Mouse (Mus musculus): ENCODE measurements around the gene Nfix. TPM values are rescaled to one million over a fixed set of nuclear protein-coding genes. Genes with fewer than 3 reads are reported as not detected.
"Not testable (repeated sequence)": the region's sequence is repeated elsewhere in the genome, so short reads cannot be mapped to it uniquely, and the experiment has no call there.

Nfix gene
- polyA plus RNA-seq, 1 experiment from 2014 or later, result 67.4 TPM

GRCm38 (mm10) chr8:84834002-84834865 is 34.1 kb upstream of the Nfix start:
- WGBS, result 84% methylated on average over 19 of the region's 19 CpGs
- ATAC-seq (ENCODE audit: low read depth), result no peak
- no peak overlapping the region for H3K4me3 ChIP-seq (ENCODE audit: low read depth, low read length)

GRCm38 (mm10) chr8:84832759-84833742 is 32.9 kb upstream of the Nfix start:
- peaks cover 14% of the 10 kb centered on the region for H3K4me1 ChIP-seq (ENCODE audit: control insufficient read depth, insufficient read depth, low read length)
- peak overlapping the region; percentile 61 for H3K4me2 ChIP-seq (ENCODE audit: low read depth, low read length)
- H3K27ac ChIP-seq (replicated peaks; ENCODE audit: low read depth, low read length), result peak overlapping the region; percentile 91
- H3K9ac ChIP-seq (ENCODE audit: low read depth, low read length), result peak overlapping the region; percentile 95
- no peaks in the 10 kb centered on the region for H3K27me3 ChIP-seq (replicated peaks; ENCODE audit: control insufficient read depth, insufficient read depth, low read length)
- WGBS, result 67% methylated on average over 10 of the region's 10 CpGs
- H3K9me3 ChIP-seq (ENCODE audit: control insufficient read depth, low read length), result no peaks in the 10 kb centered on the region
- peaks cover 46% of the 10 kb centered on the region for H3K36me3 ChIP-seq (ENCODE audit: control insufficient read depth, insufficient read depth, low read length)
- ATAC-seq (ENCODE audit: low read depth), result no peak
- H3K4me3 ChIP-seq (ENCODE audit: low read depth, low read length), result peak overlapping the region; percentile 85
- no peak for DNase-seq (ENCODE audit: low spot score)

More at GRCm38 (mm10) chr8:84834002-84834865, 34.1 kb upstream of the Nfix start:
- peaks cover 58% of the 10 kb centered on the region for H3K36me3 ChIP-seq (ENCODE audit: control insufficient read depth, insufficient read depth, low read length)
- peaks cover 17% of the 10 kb centered on the region for H3K4me1 ChIP-seq (ENCODE audit: control insufficient read depth, insufficient read depth, low read length)
- no peak overlapping the region for H3K27ac ChIP-seq (replicated peaks; ENCODE audit: low read depth, low read length)
- DNase-seq (ENCODE audit: low spot score), result no peak
- H3K4me2 ChIP-seq (ENCODE audit: low read depth, low read length), result no peak overlapping the region
- no peaks in the 10 kb centered on the region for H3K27me3 ChIP-seq (replicated peaks; ENCODE audit: control insufficient read depth, insufficient read depth, low read length)
- H3K9me3 ChIP-seq (ENCODE audit: control insufficient read depth, low read length), result no peaks in the 10 kb centered on the region
- no peak overlapping the region for H3K9ac ChIP-seq (ENCODE audit: low read depth, low read length)

- WGBS, result 2% methylated on average over 47 of the region's 59 CpGs
- no peaks in the 10 kb centered on the region for H3K9me3 ChIP-seq (ENCODE audit: control insufficient read depth, low read length)
- peak; percentile 73 for DNase-seq (ENCODE audit: low spot score)
- H3K9ac ChIP-seq (ENCODE audit: low read depth, low read length), result peak overlapping the region; percentile 95
- H3K4me3 ChIP-seq (ENCODE audit: low read depth, low read length), result peak overlapping the region; percentile 85
- H3K4me2 ChIP-seq (ENCODE audit: low read depth, low read length), result peak overlapping the region; percentile 61
- no peaks in the 10 kb centered on the region for H3K27me3 ChIP-seq (replicated peaks; ENCODE audit: control insufficient read depth, insufficient read depth, low read length)
- H3K27ac ChIP-seq (replicated peaks; ENCODE audit: low read depth, low read length), result peak overlapping the region; percentile 91
- peak; percentile 75 for ATAC-seq (ENCODE audit: low read depth)
- peaks cover 37% of the 10 kb centered on the region for H3K36me3 ChIP-seq (ENCODE audit: control insufficient read depth, insufficient read depth, low read length)
- H3K4me1 ChIP-seq (ENCODE audit: control insufficient read depth, insufficient read depth, low read length), result peaks cover 9% of the 10 kb centered on the region
These were observed 32.0 kb upstream of the Nfix start for GRCm38 (mm10) chr8:84832034-84832717.

- no peaks in the 10 kb centered on the region for H3K27me3 ChIP-seq (replicated peaks; ENCODE audit: control insufficient read depth, insufficient read depth, low read length)
- ATAC-seq (ENCODE audit: low read depth), result no peak
- no peaks in the 10 kb centered on the region for H3K9me3 ChIP-seq (ENCODE audit: control insufficient read depth, low read length)
- H3K4me1 ChIP-seq (ENCODE audit: control insufficient read depth, insufficient read depth, low read length), result peaks cover 5% of the 10 kb centered on the region; the same call in 1 of the 2 replicates
- DNase-seq (ENCODE audit: low spot score), result no peak
- H3K36me3 ChIP-seq (ENCODE audit: control insufficient read depth, insufficient read depth, low read length), result peaks cover 30% of the 10 kb centered on the region
- H3K4me3 ChIP-seq (ENCODE audit: low read depth, low read length), result peak within 1 kb of the TSS; percentile 85
- peak within 1 kb of the TSS; percentile 95 for H3K9ac ChIP-seq (ENCODE audit: low read depth, low read length)
- peak within 1 kb of the TSS; percentile 61 for H3K4me2 ChIP-seq (ENCODE audit: low read depth, low read length)
- WGBS, result 74% methylated on average over 11 of the region's 11 CpGs
- peak within 1 kb of the TSS; percentile 91 for H3K27ac ChIP-seq (replicated peaks; ENCODE audit: low read depth, low read length)
These were observed 31.3 kb upstream of the Nfix start, which contains the start of gene Gadd45gip1 for GRCm38 (mm10) chr8:84831490-84831889. Gene Gadd45gip1 (plus strand): TSS chr8:84831522.

GRCm38 (mm10) chr8:84826518-84826917 is 26.4 kb upstream of the Nfix start:
- not testable (repeated sequence) for H3K4me2 ChIP-seq (ENCODE audit: low read depth, low read length); H3K4me3 ChIP-seq (ENCODE audit: low read depth, low read length); H3K27ac ChIP-seq (replicated peaks; ENCODE audit: low read depth, low read length); ATAC-seq (ENCODE audit: low read depth); H3K4me1 ChIP-seq (ENCODE audit: control insufficient read depth, insufficient read depth, low read length); H3K9me3 ChIP-seq (ENCODE audit: control insufficient read depth, low read length); DNase-seq (ENCODE audit: low spot score); H3K9ac ChIP-seq (ENCODE audit: low read depth, low read length); H3K36me3 ChIP-seq (ENCODE audit: control insufficient read depth, insufficient read depth, low read length); H3K27me3 ChIP-seq (replicated peaks; ENCODE audit: control insufficient read depth, insufficient read depth, low read length)
- 89% methylated on average over 2 of the region's 2 CpGs for WGBS

GRCm38 (mm10) chr8:84825636-84826035 is 25.5 kb upstream of the Nfix start:
- Histone ChIP-seq H3K27ac (replicated peaks; ENCODE audit: low read depth, low read length) (no peak overlapping the region), H3K27me3 (replicated peaks; ENCODE audit: control insufficient read depth, insufficient read depth, low read length) (no peaks in the 10 kb centered on the region), H3K9me3 (ENCODE audit: control insufficient read depth, low read length) (no peaks in the 10 kb centered on the region), H3K36me3 (ENCODE audit: control insufficient read depth, insufficient read depth, low read length) (no peaks in the 10 kb centered on the region), H3K4me2 (ENCODE audit: low read depth, low read length) (no peak overlapping the region), H3K9ac (ENCODE audit: low read depth, low read length) (no peak overlapping the region), H3K4me1 (ENCODE audit: control insufficient read depth, insufficient read depth, low read length) (no peaks in the 10 kb centered on the region), H3K4me3 (ENCODE audit: low read depth, low read length) (no peak overlapping the region)
- no peak for ATAC-seq (ENCODE audit: low read depth)
- DNase-seq (ENCODE audit: low spot score), result no peak
- WGBS, result 55% methylated on average over 4 of the region's 4 CpGs

GRCm38 (mm10) chr8:84823653-84824052 is 23.5 kb upstream of the Nfix start:
- Histone ChIP-seq H3K27me3 (replicated peaks; ENCODE audit: control insufficient read depth, insufficient read depth, low read length) (no peaks in the 10 kb centered on the region), H3K36me3 (ENCODE audit: control insufficient read depth, insufficient read depth, low read length) (no peaks in the 10 kb centered on the region), H3K9me3 (ENCODE audit: control insufficient read depth, low read length) (no peaks in the 10 kb centered on the region), H3K4me3 (ENCODE audit: low read depth, low read length) (peak overlapping the region; percentile 22), H3K4me1 (ENCODE audit: control insufficient read depth, insufficient read depth, low read length) (no peaks in the 10 kb centered on the region), H3K27ac (replicated peaks; ENCODE audit: low read depth, low read length) (no peak overlapping the region), H3K4me2 (ENCODE audit: low read depth, low read length) (peak overlapping the region; percentile 46), H3K9ac (ENCODE audit: low read depth, low read length) (no peak overlapping the region)
- ATAC-seq (ENCODE audit: low read depth) (peak; percentile 82), DNase-seq (ENCODE audit: low spot score) (peak; percentile 89)
- WGBS, result 0% methylated on average over 11 of the region's 18 CpGs

- no peaks in the 10 kb centered on the region for H3K27me3 ChIP-seq (replicated peaks; ENCODE audit: control insufficient read depth, insufficient read depth, low read length)
- WGBS, result 45% methylated on average over 3 of the region's 3 CpGs
- peak within 1 kb of the TSS; percentile 46 for H3K4me2 ChIP-seq (ENCODE audit: low read depth, low read length)
- H3K4me3 ChIP-seq (ENCODE audit: low read depth, low read length), result peak within 1 kb of the TSS; percentile 22
- no peak within 1 kb of the TSS for H3K9ac ChIP-seq (ENCODE audit: low read depth, low read length)
- DNase-seq (ENCODE audit: low spot score), result no peak
- ATAC-seq (ENCODE audit: low read depth), result no peak; the same call in 1 of the 2 replicates
- no peaks in the 10 kb centered on the region for H3K36me3 ChIP-seq (ENCODE audit: control insufficient read depth, insufficient read depth, low read length)
- no peaks in the 10 kb centered on the region for H3K4me1 ChIP-seq (ENCODE audit: control insufficient read depth, insufficient read depth, low read length)
- H3K27ac ChIP-seq (replicated peaks; ENCODE audit: low read depth, low read length), result no peak within 1 kb of the TSS
- no peaks in the 10 kb centered on the region for H3K9me3 ChIP-seq (ENCODE audit: control insufficient read depth, low read length)
These were observed 22.6 kb upstream of the Nfix start, which contains the start of gene Dand5 for GRCm38 (mm10) chr8:84822723-84823122. Gene Dand5 (minus strand): TSS chr8:84822823.

All from embryonic facial prominence, embryonic 14.5 days (tissue).